Mouse (Mus musculus) testis, adult 10 weeks (tissue): ENCODE data around the gene Pramel7. TPM values are rescaled to one million over a fixed set of nuclear protein-coding genes. Genes with fewer than 3 reads are reported as not detected.

Source experiments
- polyA plus RNA-seq: library from polyadenylated mRNA; stranded (reverse); fragments of 350-450 nt; fragmentation: Illumina TruSeq; extraction: RNeasy Lipid Tissue Mini Kit (QIAGEN cat#74804); gene quantifications from one replicate; pipeline ENCODE4 v1.2.3, GENCODE M21; 2014; ENCODE audit warnings: low read depth, low replicate concordance

The Pramel7 gene
- polyA plus RNA-seq = 0.71 TPM

DNA sequence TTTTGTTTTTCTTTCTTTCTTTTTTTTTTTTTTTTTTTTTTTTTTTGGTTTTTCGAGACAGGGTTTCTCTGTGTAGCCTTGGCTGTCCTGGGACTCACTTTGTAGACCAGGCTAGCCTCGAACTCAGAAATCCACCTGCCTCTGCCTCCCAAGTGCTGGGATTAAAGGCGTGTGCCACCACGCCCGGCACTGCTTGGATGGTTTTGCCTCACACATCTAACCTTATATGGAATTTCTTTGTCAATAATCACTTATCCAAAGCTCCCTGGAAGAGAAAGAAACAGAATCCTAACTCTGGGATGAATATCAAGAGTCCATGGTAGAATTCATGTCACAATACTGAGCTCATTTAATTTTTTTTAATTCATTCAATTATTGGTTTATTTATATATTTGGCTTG is at the start of gene Pramel7:
TSS of gene Pramel7 (minus strand) at position 101 of the 400 bp plus-strand sequence.

DNA sequence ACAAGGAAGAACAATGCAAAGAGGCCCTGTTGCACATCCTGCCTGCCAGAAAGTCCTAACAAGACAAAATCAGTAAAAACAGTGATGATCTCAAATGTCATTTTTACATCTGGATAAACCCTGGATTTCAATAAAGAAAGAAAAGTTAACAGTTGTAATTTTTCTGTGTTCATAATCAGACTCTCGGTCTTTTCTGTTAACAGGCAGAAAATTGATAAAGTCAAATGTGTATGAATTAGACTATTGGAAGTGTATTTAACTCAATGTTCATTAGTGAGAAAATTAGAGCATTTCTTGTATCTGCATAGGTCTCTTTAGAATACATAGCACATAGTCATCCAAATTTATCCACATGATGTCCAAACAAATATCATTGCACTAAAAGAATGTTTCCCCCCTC is 48.5 kb upstream of the Pramel7 start, which contains the start of gene Olfr1128:
TSS of gene Olfr1128 (minus strand) at position 101 of the 400 bp plus-strand sequence.

DNA sequence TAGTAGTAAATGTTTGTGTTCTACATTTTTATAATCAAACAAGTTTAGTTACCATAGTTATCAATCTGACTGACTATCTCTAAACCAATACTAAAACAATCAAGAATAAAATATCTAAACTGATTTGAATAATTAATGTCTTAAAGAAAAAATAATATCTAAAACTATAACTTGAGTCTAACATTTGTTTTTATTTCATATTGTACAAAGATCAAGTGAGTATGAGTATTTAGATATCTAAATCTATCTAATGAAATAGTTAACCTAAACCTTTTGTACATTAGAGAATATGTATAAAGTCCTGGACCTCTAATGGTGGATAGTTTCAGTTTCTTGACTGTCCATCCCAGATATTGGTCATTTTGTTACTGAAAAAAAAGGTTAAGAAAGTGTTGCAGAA is 34.6 kb upstream of the Pramel7 start, which contains the start of gene Olfr153:
TSS of gene Olfr153 (plus strand) at position 301 of the 400 bp plus-strand sequence.

DNA sequence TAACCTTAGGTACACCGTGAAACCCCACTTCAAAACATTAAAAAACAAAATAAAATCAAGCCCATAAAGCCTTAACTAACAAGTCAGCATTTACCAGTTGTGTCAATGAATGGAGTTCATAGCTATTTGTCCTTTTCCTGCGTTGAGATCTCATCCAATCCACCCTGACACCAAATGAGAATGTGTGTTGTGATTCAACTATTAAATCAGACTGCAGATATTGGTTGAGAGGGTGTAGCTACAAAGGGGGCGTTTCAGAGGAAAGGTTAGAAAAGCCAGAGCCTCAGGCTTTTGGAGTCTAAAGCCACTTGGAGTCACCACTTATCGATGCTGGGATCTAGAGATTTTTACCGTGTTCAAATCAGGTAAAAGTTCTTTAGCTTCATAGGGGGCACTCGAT is 9.4 kb upstream of the Pramel7 start, which contains the start of gene Pramel6:
TSS of gene Pramel6 (plus strand) at position 301 of the 400 bp plus-strand sequence.

GRCm38 (mm10) chr2:87453662-87454061 is 43.2 kb downstream of the Pramel7 start, which contains the start of gene Olfr1126:
Gene Olfr1126, plus strand, starts transcription at chr2:87453962.

Other genes starting within 250 kb of the Pramel7 start
- gene Olfr1115, start 249.1 kb downstream of the Pramel7 start, polyA plus RNA-seq = not detected
- not detected for gene Olfr1116, start 229.6 kb downstream of the Pramel7 start, polyA plus RNA-seq
- gene Olfr1118, start 189.5 kb downstream of the Pramel7 start, polyA plus RNA-seq = not detected
- not detected for gene Olfr1120, start 142.3 kb downstream of the Pramel7 start, polyA plus RNA-seq
- gene Olfr1121, start 127.2 kb downstream of the Pramel7 start, polyA plus RNA-seq = not detected
- gene Olfr1122, start 111.2 kb downstream of the Pramel7 start, polyA plus RNA-seq = not detected
- gene Olfr1123, start 80.5 kb downstream of the Pramel7 start, polyA plus RNA-seq = not detected
- 0.24 TPM for gene Olfr1124, start 66.8 kb downstream of the Pramel7 start, polyA plus RNA-seq
- not detected for gene Olfr1126, start 43.1 kb downstream of the Pramel7 start, polyA plus RNA-seq
- gene Pramel6, start 9.5 kb upstream of the Pramel7 start, polyA plus RNA-seq = not detected
- 0.39 TPM for gene Olfr153, start 34.7 kb upstream of the Pramel7 start, polyA plus RNA-seq
- gene Olfr1128, start 48.4 kb upstream of the Pramel7 start, polyA plus RNA-seq = not detected
- not detected for gene Olfr1129, start 76.8 kb upstream of the Pramel7 start, polyA plus RNA-seq
- not detected for gene Olfr1130, start 109.1 kb upstream of the Pramel7 start, polyA plus RNA-seq
- gene Olfr1131, start 130.0 kb upstream of the Pramel7 start, polyA plus RNA-seq = not detected
- not detected for gene Olfr1132, start 140.4 kb upstream of the Pramel7 start, polyA plus RNA-seq
- not detected for gene Olfr1133, start 150.3 kb upstream of the Pramel7 start, polyA plus RNA-seq
- gene Olfr1134, start 161.4 kb upstream of the Pramel7 start, polyA plus RNA-seq = not detected
- not detected for gene Olfr1135, start 176.6 kb upstream of the Pramel7 start, polyA plus RNA-seq
- gene Olfr1136, start 196.9 kb upstream of the Pramel7 start, polyA plus RNA-seq = not detected
- not detected for gene Olfr1137, start 216.1 kb upstream of the Pramel7 start, polyA plus RNA-seq
- gene Olfr1138, start 242.9 kb upstream of the Pramel7 start, polyA plus RNA-seq = not detected
- not detected for gene Olfr1140, start 246.7 kb upstream of the Pramel7 start, polyA plus RNA-seq